Mouse (Mus musculus) neutrophil, adult 5-6 weeks (primary cell): ENCODE data around the gene Ugt1a7c. TPM values are rescaled to one million over a fixed set of nuclear protein-coding genes. Genes with fewer than 3 reads are reported as not detected.
"Not testable (repeated sequence)": the region's sequence is repeated elsewhere in the genome, so short reads cannot be mapped to it uniquely, and the experiment has no call there.

Experiments
- ATAC-seq: fragments of 151-379, 151-347 bp; 2 replicates; pipeline ENCODE4 v1.8.0; 2017; ENCODE audit warnings: mild to moderate bottlenecking, moderate TSS enrichment; ENCODE audit not compliant: insufficient number of reproducible peaks, poor library complexity, low FRiP score, severe bottlenecking; ENCODE audit errors: extremely low read depth
- total RNA-seq: library from RNA; stranded (forward); fragments of 200-1000 nt; gene quantifications from 2 replicates; pipeline ENCODE4 v1.2.3, GENCODE M21; 2017

Gene Ugt1a7c
- total RNA-seq, 1 experiment from 2014 or later: 123 TPM

GRCm38 (mm10) chr1:88109027-88109557 lies 14.2 kb downstream of the Ugt1a7c start:
- ATAC-seq: 0 out of 2 replicates have a peak, but pooled peaks have one; percentile 16

- not testable (repeated sequence) for ATAC-seq
Measured at GRCm38 (mm10) chr1:88109604-88110003, 14.7 kb downstream of the Ugt1a7c start.

GRCm38 (mm10) chr1:88112769-88113168 lies 17.9 kb downstream of the Ugt1a7c start:
- ATAC-seq: not testable (repeated sequence)

GRCm38 (mm10) chr1:88120550-88120949 lies 25.7 kb downstream of the Ugt1a7c start:
- ATAC-seq: peak; percentile 39; the same call in 1 of the 2 replicates

GRCm38 (mm10) chr1:88121521-88121920 lies 26.7 kb downstream of the Ugt1a7c start:
- ATAC-seq: not testable (repeated sequence)

- ATAC-seq: peak; percentile 70
Measured at GRCm38 (mm10) chr1:88125827-88126360, 31.0 kb downstream of the Ugt1a7c start.

GRCm38 (mm10) chr1:88129091-88129490 lies 34.2 kb downstream of the Ugt1a7c start:
- not testable (repeated sequence) for ATAC-seq

GRCm38 (mm10) chr1:88130223-88130622 lies 35.4 kb downstream of the Ugt1a7c start:
- not testable (repeated sequence) for ATAC-seq

- no peak for ATAC-seq
Measured at GRCm38 (mm10) chr1:88133908-88134456, 39.1 kb downstream of the Ugt1a7c start.

- peak; percentile 80 for ATAC-seq
Measured at GRCm38 (mm10) chr1:88134457-88135011, 39.7 kb downstream of the Ugt1a7c start, which contains the start of gene Ugt1a6a. Gene Ugt1a6a, plus strand, starts transcription at chr1:88134809.

- ATAC-seq: not testable (repeated sequence)
Measured at GRCm38 (mm10) chr1:88135229-88135904, 40.5 kb downstream of the Ugt1a7c start.

GRCm38 (mm10) chr1:88136646-88137045 lies 41.8 kb downstream of the Ugt1a7c start:
- ATAC-seq: no peak

- ATAC-seq: no peak
Measured at GRCm38 (mm10) chr1:88137264-88137663, 42.4 kb downstream of the Ugt1a7c start.

GRCm38 (mm10) chr1:88138145-88138544 lies 43.3 kb downstream of the Ugt1a7c start:
- no peak for ATAC-seq

- ATAC-seq: not testable (repeated sequence)
Measured at GRCm38 (mm10) chr1:88140492-88140891, 45.6 kb downstream of the Ugt1a7c start.

- peak; percentile 51; the same call in 1 of the 2 replicates for ATAC-seq
Measured at GRCm38 (mm10) chr1:88143966-88144675, 49.3 kb downstream of the Ugt1a7c start.

GRCm38 (mm10) chr1:88145278-88145677 lies 50.4 kb downstream of the Ugt1a7c start:
- ATAC-seq: not testable (repeated sequence)

GRCm38 (mm10) chr1:88150133-88150532 lies 55.3 kb downstream of the Ugt1a7c start:
- ATAC-seq: peak; percentile 56

- no peak for ATAC-seq
Measured at GRCm38 (mm10) chr1:88158430-88158829, 63.6 kb downstream of the Ugt1a7c start.
